Mouse (Mus musculus): ENCODE measurements at regions not wholly inside any gene's neighbourhood (a gene's known extent, or its start where the extent isn't known, plus 50 kb on each side); places are given as distances from the start of the nearest gene placed in this dataset.
A peak's percentile ranks its signal among the peaks of the same experiment; 100 is the strongest.
"Not testable (repeated sequence)": the region's sequence is repeated elsewhere in the genome, so short reads cannot be mapped to it uniquely, and the experiment has no call there.

DNA sequence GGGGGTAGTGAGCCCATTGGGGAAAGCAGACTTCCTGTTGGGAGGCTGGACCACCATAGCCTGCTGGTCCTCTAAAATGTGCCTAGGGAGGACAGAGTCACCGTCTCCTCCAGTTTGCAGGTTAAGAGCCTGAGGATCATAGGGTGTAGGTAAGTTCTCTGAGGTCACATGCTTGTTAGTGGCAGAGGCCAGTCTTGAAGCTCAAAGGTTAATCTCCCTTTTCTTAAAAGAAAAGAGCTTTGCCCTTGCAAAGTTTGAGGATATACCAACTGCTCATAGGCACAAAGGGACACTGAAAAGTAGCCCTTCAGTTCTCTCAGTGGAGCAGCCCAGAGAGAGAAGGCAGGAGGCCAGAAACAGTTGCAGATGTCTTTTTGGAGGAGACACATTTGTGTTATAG is 116.7 kb downstream of the Dmrta2 start:
- Histone ChIP-seq H3K4me1 (replicated peaks; ENCODE audit: insufficient read depth, low read length) (no peaks in the 10 kb centered on the region), H3K36me3 (ENCODE audit: insufficient read depth, low read length) (no peaks in the 10 kb centered on the region), H3K27ac (no peak overlapping the region), H3K9ac (ENCODE audit: low read depth, low read length) (no peak overlapping the region), H3K27me3 (ENCODE audit: insufficient read depth, low read length) (no peaks in the 10 kb centered on the region), H3K4me3 (replicated peaks; ENCODE audit: low read depth, low read length) (no peak overlapping the region), H3K9me3 (replicated peaks; ENCODE audit: low read length) (no peaks in the 10 kb centered on the region), H3K4me2 (ENCODE audit: low read length) (no peak overlapping the region)
- no peak for DNase-seq (ENCODE audit: low spot score)
- TF ChIP-seq CTCF (IDR thresholded peaks at IDR 0.05; ENCODE audit: low read depth), result no peak
- no peak for ATAC-seq (replicated peaks; ENCODE audit: low FRiP score, low read depth)
- 83% methylated on average over 1 of the region's 1 CpGs for WGBS

DNA sequence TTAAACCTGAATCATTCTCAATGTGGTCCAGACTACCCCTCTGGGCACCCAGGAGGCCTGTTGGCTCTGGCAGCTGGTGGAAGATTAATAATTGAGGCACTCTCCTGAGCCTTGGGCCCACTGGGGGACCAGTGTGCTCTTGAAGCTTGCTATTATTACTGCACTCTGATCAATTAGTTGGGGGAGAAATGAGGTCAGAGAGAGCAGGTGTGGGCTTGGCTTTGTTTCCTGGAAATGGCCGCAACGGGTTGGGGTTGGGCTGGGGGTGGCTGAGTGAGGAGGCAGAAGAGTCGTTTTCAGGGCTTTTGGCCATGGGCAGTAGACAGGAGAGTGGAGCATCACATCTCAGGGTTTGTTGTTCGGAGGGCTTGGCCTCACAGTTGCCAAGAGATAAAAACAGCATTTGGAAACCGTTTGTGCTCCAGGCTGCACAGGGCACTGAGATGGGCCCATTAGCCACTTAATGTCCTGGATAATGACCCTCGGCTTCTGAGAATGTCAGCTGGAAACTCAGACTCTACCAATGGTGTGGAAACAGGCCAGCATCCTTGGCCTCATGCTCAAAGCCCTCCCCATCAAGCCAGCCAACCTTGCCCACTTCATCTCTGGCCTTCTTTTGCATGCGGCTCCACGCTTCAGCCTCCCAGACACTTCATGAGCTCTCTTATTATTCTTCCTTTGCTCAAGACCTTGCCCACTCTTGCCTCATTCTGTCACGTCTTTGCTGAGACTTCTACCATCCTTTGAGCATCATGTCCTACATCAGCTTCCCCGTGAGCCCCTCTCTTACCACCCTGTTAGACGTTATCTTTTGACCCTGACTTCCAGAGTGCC is 118.1 kb downstream of the Dmrta2 start:
- no peaks in the 10 kb centered on the region for H3K9me3 ChIP-seq (replicated peaks; ENCODE audit: low read length)
- H3K9ac ChIP-seq (ENCODE audit: low read depth, low read length), result no peak overlapping the region
- no peak overlapping the region for H3K27ac ChIP-seq
- DNase-seq (ENCODE audit: low spot score) (no peak), ATAC-seq (replicated peaks; ENCODE audit: low FRiP score, low read depth) (no peak)
- no peak overlapping the region for H3K4me3 ChIP-seq (replicated peaks; ENCODE audit: low read depth, low read length)
- H3K4me1 ChIP-seq (replicated peaks; ENCODE audit: insufficient read depth, low read length), result no peaks in the 10 kb centered on the region
- TF ChIP-seq CTCF (IDR thresholded peaks at IDR 0.05; ENCODE audit: low read depth), result no peak
- 53% methylated on average over 11 of the region's 11 CpGs for WGBS
- H3K27me3 ChIP-seq (ENCODE audit: insufficient read depth, low read length), result no peaks in the 10 kb centered on the region
- H3K36me3 ChIP-seq (ENCODE audit: insufficient read depth, low read length), result no peaks in the 10 kb centered on the region
- H3K4me2 ChIP-seq (ENCODE audit: low read length), result no peak overlapping the region

GRCm38 (mm10) chr4:110104119-110104518 is 126.3 kb downstream of the Dmrta2 start:
- 94% methylated on average over 6 of the region's 7 CpGs for WGBS
- not testable (repeated sequence) for H3K4me3 ChIP-seq (replicated peaks; ENCODE audit: low read depth, low read length); H3K27me3 ChIP-seq (ENCODE audit: insufficient read depth, low read length); H3K36me3 ChIP-seq (ENCODE audit: insufficient read depth, low read length); DNase-seq (ENCODE audit: low spot score); H3K4me1 ChIP-seq (replicated peaks; ENCODE audit: insufficient read depth, low read length); H3K9ac ChIP-seq (ENCODE audit: low read depth, low read length); ATAC-seq (replicated peaks; ENCODE audit: low FRiP score, low read depth); H3K27ac ChIP-seq; H3K9me3 ChIP-seq (replicated peaks; ENCODE audit: low read length); H3K4me2 ChIP-seq (ENCODE audit: low read length)

GRCm38 (mm10) chr4:110106620-110107243 is 128.9 kb downstream of the Dmrta2 start:
- H3K27ac ChIP-seq, result no peak overlapping the region
- no peaks in the 10 kb centered on the region for H3K27me3 ChIP-seq (ENCODE audit: insufficient read depth, low read length)
- no peak for TF ChIP-seq CTCF (IDR thresholded peaks at IDR 0.05; ENCODE audit: low read depth)
- no peak for DNase-seq (ENCODE audit: low spot score)
- H3K4me3 ChIP-seq (replicated peaks; ENCODE audit: low read depth, low read length), result no peak overlapping the region
- no peak overlapping the region for H3K4me2 ChIP-seq (ENCODE audit: low read length)
- WGBS, result 73% methylated on average over 7 of the region's 7 CpGs
- H3K9ac ChIP-seq (ENCODE audit: low read depth, low read length), result no peak overlapping the region
- no peaks in the 10 kb centered on the region for H3K36me3 ChIP-seq (ENCODE audit: insufficient read depth, low read length)
- H3K4me1 ChIP-seq (replicated peaks; ENCODE audit: insufficient read depth, low read length), result no peaks in the 10 kb centered on the region
- no peak for ATAC-seq (replicated peaks; ENCODE audit: low FRiP score, low read depth)
- H3K9me3 ChIP-seq (replicated peaks; ENCODE audit: low read length), result no peaks in the 10 kb centered on the region

DNA sequence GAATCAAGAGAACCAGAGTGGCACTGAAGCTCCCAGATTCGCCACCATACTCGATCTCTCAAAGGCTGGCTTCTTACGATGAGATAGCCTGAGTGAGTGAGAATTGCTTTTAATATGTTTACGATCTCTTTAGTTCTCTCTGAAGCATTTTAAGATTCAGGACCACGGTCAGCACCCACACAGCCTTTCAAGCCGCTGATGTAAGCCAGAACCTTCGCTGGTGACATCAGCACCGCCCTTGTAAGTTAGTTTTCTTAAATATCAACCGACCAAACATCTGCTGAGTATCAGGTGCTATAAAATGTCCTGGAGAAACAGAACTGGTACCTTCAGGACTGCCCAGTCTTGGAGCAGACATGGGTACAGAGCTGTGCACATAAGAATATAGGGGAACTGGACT is 141.6 kb downstream of the Dmrta2 start:
- peak; percentile 83 for DNase-seq (ENCODE audit: low spot score)
- TF ChIP-seq CTCF (IDR thresholded peaks at IDR 0.05; ENCODE audit: low read depth), result no peak
- 18% methylated on average over 9 of the region's 9 CpGs for WGBS
- Histone ChIP-seq H3K9me3 (replicated peaks; ENCODE audit: low read length) (no peaks in the 10 kb centered on the region), H3K4me1 (replicated peaks; ENCODE audit: insufficient read depth, low read length) (no peaks in the 10 kb centered on the region), H3K27ac (no peak overlapping the region), H3K27me3 (ENCODE audit: insufficient read depth, low read length) (no peaks in the 10 kb centered on the region), H3K9ac (ENCODE audit: low read depth, low read length) (no peak overlapping the region), H3K4me3 (replicated peaks; ENCODE audit: low read depth, low read length) (no peak overlapping the region), H3K36me3 (ENCODE audit: insufficient read depth, low read length) (no peaks in the 10 kb centered on the region), H3K4me2 (ENCODE audit: low read length) (no peak overlapping the region)
- no peak for ATAC-seq (replicated peaks; ENCODE audit: low FRiP score, low read depth)

GRCm38 (mm10) chr4:110119874-110120273 is 142.0 kb downstream of the Dmrta2 start:
- WGBS, result 11% methylated on average over 3 of the region's 3 CpGs
- no peaks in the 10 kb centered on the region for H3K36me3 ChIP-seq (ENCODE audit: insufficient read depth, low read length)

More at GRCm38 (mm10) chr4:110119874-110120273, 142.0 kb downstream of the Dmrta2 start:
- no peaks in the 10 kb centered on the region for H3K4me1 ChIP-seq (replicated peaks; ENCODE audit: insufficient read depth, low read length)
- no peak overlapping the region for H3K27ac ChIP-seq
- H3K9me3 ChIP-seq (replicated peaks; ENCODE audit: low read length), result no peaks in the 10 kb centered on the region
- H3K9ac ChIP-seq (ENCODE audit: low read depth, low read length), result no peak overlapping the region
- no peak overlapping the region for H3K4me2 ChIP-seq (ENCODE audit: low read length)
- H3K4me3 ChIP-seq (replicated peaks; ENCODE audit: low read depth, low read length), result no peak overlapping the region
- ATAC-seq (replicated peaks; ENCODE audit: low FRiP score, low read depth) (no peak), DNase-seq (ENCODE audit: low spot score) (peak; percentile 11)
- H3K27me3 ChIP-seq (ENCODE audit: insufficient read depth, low read length), result no peaks in the 10 kb centered on the region
- TF ChIP-seq CTCF (IDR thresholded peaks at IDR 0.05; ENCODE audit: low read depth), result no peak
